Mouse (Mus musculus) heart, postnatal 0 days (tissue): ENCODE measurements around the gene Slc44a5. TPM values are rescaled to one million over a fixed set of nuclear protein-coding genes. Genes with fewer than 3 reads are reported as not detected.
"Not testable (repeated sequence)": the region's sequence is repeated elsewhere in the genome, so short reads cannot be mapped to it uniquely, and the experiment has no call there.

Experiments used
- ATAC-seq: fragments of 200-750 bp; cut with Nextera tagmentation; 2 replicates; pipeline ENCODE4 v1.8.0; 2017; ENCODE audit warnings: low read depth, moderate number of reproducible peaks, moderate library complexity; ENCODE audit not compliant: insufficient read depth
- DNase-seq: peaks from one replicate; pipeline ENCODE4 v3.0.0-alpha.2; 2016; ENCODE audit warnings: low spot score
- H3K27ac ChIP-seq: fragments of 300-500 bp; sonication (generic); 2 replicates; pipeline ENCODE4 v1.5.1; 2014; ENCODE audit warnings: low read depth, mild to moderate bottlenecking
- H3K27me3 ChIP-seq: fragments of 300-500 bp; sonication (generic); 2 replicates; pipeline ENCODE4 v1.6.1; 2014; ENCODE audit warnings: low read length, mixed read lengths; ENCODE audit not compliant: control insufficient read depth, insufficient read depth
- H3K36me3 ChIP-seq: fragments of 300-500 bp; sonication (generic); replicated peaks from 2 replicates; pipeline ENCODE4 v1.6.1; 2014; ENCODE audit warnings: low read length, mixed read lengths; ENCODE audit not compliant: control insufficient read depth, insufficient read depth
- H3K4me1 ChIP-seq: fragments of 300-500 bp; sonication (generic); 2 replicates; pipeline ENCODE4 v1.6.1; 2014; ENCODE audit warnings: antibody characterized with exemption; ENCODE audit not compliant: control insufficient read depth, insufficient read depth
- H3K4me2 ChIP-seq: fragments of 300-500 bp; sonication (generic); 2 replicates; pipeline ENCODE4 v1.6.1; 2014; ENCODE audit warnings: low read depth, mild to moderate bottlenecking, low read length, moderate library complexity
- H3K4me3 ChIP-seq: fragments of 300-500 bp; sonication (generic); 2 replicates; pipeline ENCODE4 v1.5.1; 2014; ENCODE audit warnings: low read depth, low read length
- H3K9ac ChIP-seq: fragments of 300-500 bp; sonication (generic); replicated peaks from 2 replicates; pipeline ENCODE4 v1.6.1; 2014; ENCODE audit warnings: low read depth, low read length, mixed read lengths
- H3K9me3 ChIP-seq: fragments of 300-500 bp; sonication (generic); replicated peaks from 2 replicates; pipeline ENCODE4 v1.6.1; 2016; ENCODE audit warnings: low read length; ENCODE audit not compliant: control insufficient read depth
- CTCF ChIP-seq: IDR thresholded peaks from 2 replicates; pipeline ENCODE4 v1.5.1; 2016; ENCODE audit warnings: antibody characterized with exemption, control low read depth, low read depth
- EP300 ChIP-seq: IDR thresholded peaks from 2 replicates; pipeline ENCODE4 v1.6.1; 2016; ENCODE audit warnings: antibody characterized with exemption, low read depth
- WGBS: fragments of 180-500 bp; shearing (Covaris S2); extraction: QIAGEN DNeasy Blood & Tissue Kit; methylation state at CpG from one replicate; pipeline ENCODE4 v1.1.7; 2014; 5-methylcytosine and 5-hydroxymethylcytosine counted together
- polyA plus RNA-seq: library from polyadenylated mRNA; unstranded; fragments of >200 nt; fragmentation: Nextera tagmentation; extraction: Ambion mirVana; gene quantifications from 2 replicates; pipeline ENCODE4 v1.2.1, GENCODE M21; 2015
- total RNA-seq: library from RNA; depleted of rRNA; stranded (reverse); fragments of >200 nt; gene quantifications from 2 replicates; pipeline ENCODE4 v1.2.3, GENCODE M21; 2014; ENCODE audit warnings: low replicate concordance

Slc44a5 gene
- total and polyA plus RNA-seq, 2 experiments from 2014 or later, result 0.31 to 0.42 TPM

- WGBS, result 40% methylated on average over 2 of the region's 2 CpGs
- Histone ChIP-seq H3K4me1 (no peaks in the 10 kb centered on the region), H3K4me3 (no peak overlapping the region), H3K27me3 (no peaks in the 10 kb centered on the region), H3K36me3 (no peaks in the 10 kb centered on the region), H3K4me2 (no peak overlapping the region), H3K27ac (no peak overlapping the region), H3K9me3 (no peaks in the 10 kb centered on the region), H3K9ac (no peak overlapping the region)
- DNase-seq (no peak), ATAC-seq (no peak)
- TF ChIP-seq CTCF (no peak), EP300 (no peak)
Measured at GRCm38 (mm10) chr3:154057464-154057863, 84.2 kb downstream of the Slc44a5 start.

GRCm38 (mm10) chr3:154058200-154058599 is 85.0 kb downstream of the Slc44a5 start:
- TF ChIP-seq CTCF, result no peak
- TF ChIP-seq EP300, result no peak
- Histone ChIP-seq H3K27me3 (no peaks in the 10 kb centered on the region), H3K4me2 (no peak overlapping the region), H3K4me3 (no peak overlapping the region), H3K27ac (no peak overlapping the region), H3K36me3 (no peaks in the 10 kb centered on the region), H3K9me3 (no peaks in the 10 kb centered on the region), H3K4me1 (no peaks in the 10 kb centered on the region), H3K9ac (no peak overlapping the region)
- no peak for ATAC-seq
- DNase-seq, result no peak
- WGBS, result 35% methylated on average over 5 of the region's 5 CpGs

GRCm38 (mm10) chr3:154071989-154072388 is 98.8 kb downstream of the Slc44a5 start:
- not testable (repeated sequence) for H3K36me3 ChIP-seq, DNase-seq, ATAC-seq, H3K9me3 ChIP-seq, H3K4me3 ChIP-seq, H3K27me3 ChIP-seq, H3K9ac ChIP-seq, H3K4me2 ChIP-seq, H3K4me1 ChIP-seq, H3K27ac ChIP-seq

GRCm38 (mm10) chr3:154075749-154076148 is 102.5 kb downstream of the Slc44a5 start:
- TF ChIP-seq CTCF, result no peak
- TF ChIP-seq EP300, result no peak

GRCm38 (mm10) chr3:154081687-154082086 is 108.5 kb downstream of the Slc44a5 start:
- Histone ChIP-seq H3K27ac (no peak overlapping the region), H3K4me2 (no peak overlapping the region), H3K27me3 (no peaks in the 10 kb centered on the region), H3K9me3 (no peaks in the 10 kb centered on the region), H3K4me1 (no peaks in the 10 kb centered on the region), H3K4me3 (no peak overlapping the region), H3K36me3 (no peaks in the 10 kb centered on the region), H3K9ac (no peak overlapping the region)
- ATAC-seq (peak; percentile 66; the same call in 1 of the 2 replicates), DNase-seq (peak; percentile 11)
- WGBS, result 51% methylated on average over 12 of the region's 12 CpGs
- TF ChIP-seq CTCF (no peak), EP300 (no peak)

More at GRCm38 (mm10) chr3:154075749-154076148, 102.5 kb downstream of the Slc44a5 start:
- no peaks in the 10 kb centered on the region for H3K9me3 ChIP-seq
- ATAC-seq (no peak), DNase-seq (no peak)
- no peak overlapping the region for H3K9ac ChIP-seq
- H3K4me1 ChIP-seq, result no peaks in the 10 kb centered on the region
- 33% methylated on average over 10 of the region's 10 CpGs for WGBS
- H3K4me3 ChIP-seq, result no peak overlapping the region
- no peaks in the 10 kb centered on the region for H3K36me3 ChIP-seq
- no peak overlapping the region for H3K27ac ChIP-seq
- H3K4me2 ChIP-seq, result no peak overlapping the region
- H3K27me3 ChIP-seq, result no peaks in the 10 kb centered on the region

- WGBS, result 68% methylated on average over 9 of the region's 9 CpGs
- Histone ChIP-seq H3K27ac (no peak overlapping the region), H3K36me3 (no peaks in the 10 kb centered on the region), H3K4me1 (no peaks in the 10 kb centered on the region), H3K9me3 (no peaks in the 10 kb centered on the region), H3K27me3 (no peaks in the 10 kb centered on the region), H3K4me3 (no peak overlapping the region), H3K9ac (no peak overlapping the region), H3K4me2 (no peak overlapping the region)
- DNase-seq (no peak), ATAC-seq (no peak)
- no peak for TF ChIP-seq CTCF
Measured at GRCm38 (mm10) chr3:154082241-154082640, 109.0 kb downstream of the Slc44a5 start.
